Mouse (Mus musculus) liver, embryonic 15.5 days (tissue): ENCODE data around the gene Cgnl1. TPM values are rescaled to one million over a fixed set of nuclear protein-coding genes. Genes with fewer than 3 reads are reported as not detected.

Experiments
- ATAC-seq: fragments of 200-750 bp; cut with Nextera tagmentation; 2 replicates; pipeline ENCODE4 v1.8.0; 2017; ENCODE audit warnings: moderate number of reproducible peaks, mild to moderate bottlenecking, moderate library complexity; ENCODE audit not compliant: insufficient read depth
- H3K27ac ChIP-seq: fragments of 300-500 bp; sonication (generic); replicated peaks from 2 replicates; pipeline ENCODE4 v1.5.1; 2015; ENCODE audit warnings: mild to moderate bottlenecking, inconsistent platforms
- H3K27me3 ChIP-seq: fragments of 300-500 bp; sonication (generic); 2 replicates; pipeline ENCODE4 v1.6.1; 2015; ENCODE audit warnings: mild to moderate bottlenecking, inconsistent platforms
- H3K36me3 ChIP-seq: fragments of 300-500 bp; sonication (generic); replicated peaks from 2 replicates; pipeline ENCODE4 v1.6.1; 2015; ENCODE audit warnings: moderate library complexity, mild to moderate bottlenecking, inconsistent platforms
- H3K4me1 ChIP-seq: fragments of 300-500 bp; sonication (generic); replicated peaks from 2 replicates; pipeline ENCODE4 v1.6.1; 2015; ENCODE audit warnings: inconsistent platforms
- H3K4me2 ChIP-seq: fragments of 300-500 bp; sonication (generic); 2 replicates; pipeline ENCODE4 v1.6.1; 2015; ENCODE audit warnings: moderate library complexity, mild to moderate bottlenecking, inconsistent platforms
- H3K4me3 ChIP-seq: fragments of 300-500 bp; sonication (generic); replicated peaks from 2 replicates; pipeline ENCODE4 v1.5.1; 2015; ENCODE audit warnings: mild to moderate bottlenecking, inconsistent platforms
- H3K9ac ChIP-seq: fragments of 300-500 bp; sonication (generic); 2 replicates; pipeline ENCODE4 v1.6.1; 2015; ENCODE audit warnings: moderate library complexity, mild to moderate bottlenecking, inconsistent platforms
- H3K9me3 ChIP-seq: fragments of 300-500 bp; sonication (generic); replicated peaks from 2 replicates; pipeline ENCODE4 v1.6.1; 2016; ENCODE audit warnings: inconsistent platforms
- WGBS: fragments of 180-500 bp; shearing (Covaris S2); methylation state at CpG from one replicate; pipeline ENCODE4 v1.1.7; 2015; ENCODE audit warnings: mixed read lengths; ENCODE audit not compliant: insufficient replicate concordance; 5-methylcytosine and 5-hydroxymethylcytosine counted together
- polyA plus RNA-seq: library from polyadenylated mRNA; unstranded; fragments of >200 nt; fragmentation: Nextera tagmentation; extraction: Ambion mirVana; gene quantifications from 2 replicates; pipeline ENCODE4 v1.2.1, GENCODE M21; 2015

The Cgnl1 gene
- polyA plus RNA-seq, 1 experiment from 2014 or later = 2.0 TPM

DNA sequence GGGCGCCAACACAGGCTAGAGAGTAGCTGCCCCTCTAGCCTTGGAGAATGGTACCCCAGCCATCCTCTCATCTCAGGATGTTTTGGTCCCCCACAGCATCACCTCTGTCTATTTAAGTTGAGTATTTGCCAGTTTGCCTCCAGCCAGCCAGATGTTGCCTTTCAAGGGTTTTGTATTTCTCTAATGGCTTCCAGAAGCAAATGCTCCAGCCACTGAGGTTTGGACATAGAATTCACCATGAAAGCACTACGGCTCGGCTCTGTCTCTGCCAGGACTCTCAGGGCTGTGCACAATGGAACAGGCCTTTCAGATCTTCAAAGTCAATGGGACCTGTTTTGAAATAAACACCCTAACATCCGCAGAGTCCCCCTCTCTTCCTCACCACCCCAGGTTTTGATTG, 17.9 kb downstream of the Cgnl1 start:
- Histone ChIP-seq H3K4me3 (no peak overlapping the region), H3K4me2 (no peak overlapping the region), H3K27ac (no peak overlapping the region), H3K27me3 (no peaks in the 10 kb centered on the region), H3K36me3 (no peaks in the 10 kb centered on the region), H3K9ac (no peak overlapping the region), H3K4me1 (no peaks in the 10 kb centered on the region; the same call in 1 of the 2 replicates), H3K9me3 (no peaks in the 10 kb centered on the region)
- 56% methylated on average over 4 of the region's 4 CpGs for WGBS
- no peak for ATAC-seq

DNA sequence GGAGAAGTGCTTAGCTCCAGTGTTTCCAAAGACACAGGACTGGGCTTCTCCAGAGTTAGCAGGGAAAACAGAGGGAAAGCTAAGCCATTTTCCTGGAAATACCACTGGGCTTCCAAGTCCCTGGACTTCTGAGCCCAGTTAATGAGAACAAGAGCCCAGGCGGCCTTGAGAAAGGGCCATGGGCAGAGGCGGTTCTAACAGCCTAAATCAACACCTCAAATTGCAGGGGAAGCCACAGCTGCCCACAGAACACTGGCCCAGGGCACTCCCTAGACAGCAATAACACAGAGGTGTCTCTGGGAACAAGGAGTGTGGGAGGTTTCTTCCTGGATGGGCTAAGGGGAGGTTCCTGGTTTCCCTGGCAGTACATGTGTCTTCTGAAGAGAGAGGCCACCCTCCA, 18.3 kb downstream of the Cgnl1 start:
- Histone ChIP-seq H3K27me3 (no peaks in the 10 kb centered on the region), H3K4me3 (no peak overlapping the region), H3K9ac (no peak overlapping the region), H3K4me1 (no peaks in the 10 kb centered on the region; the same call in 1 of the 2 replicates), H3K27ac (no peak overlapping the region), H3K9me3 (no peaks in the 10 kb centered on the region), H3K4me2 (no peak overlapping the region), H3K36me3 (no peaks in the 10 kb centered on the region)
- WGBS = 38% methylated on average over 2 of the region's 2 CpGs
- ATAC-seq = no peak

DNA sequence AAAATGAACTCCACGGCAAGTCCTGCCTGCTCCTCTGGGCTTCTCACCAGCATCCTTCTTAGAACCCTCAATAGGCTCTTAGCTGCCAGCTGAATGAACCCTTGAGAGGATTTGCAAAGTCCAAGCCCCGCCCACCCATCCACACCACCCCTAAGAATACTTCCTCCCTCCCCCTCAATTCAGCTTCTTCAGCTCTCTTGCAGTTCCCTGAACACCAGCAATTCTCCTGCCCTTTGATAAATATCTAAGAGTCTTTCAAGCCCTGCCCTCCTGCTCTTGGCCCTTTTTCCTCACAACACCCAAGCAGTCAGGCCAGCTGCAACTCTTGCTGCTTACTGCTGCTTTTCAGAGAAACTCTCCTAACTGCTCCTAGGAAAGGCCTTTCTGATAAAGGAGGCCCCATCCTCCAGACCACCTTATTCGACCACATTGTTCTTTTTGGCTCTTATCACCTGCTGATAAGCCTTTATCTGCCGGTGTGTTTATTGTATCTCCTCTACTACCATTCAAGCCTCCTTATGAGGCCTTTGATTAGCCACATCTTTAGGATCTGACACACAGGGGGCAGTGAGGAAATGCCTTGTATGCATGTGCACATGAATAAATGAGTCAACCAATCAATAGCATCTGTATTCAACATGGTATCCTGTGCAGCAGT, 21.3 kb downstream of the Cgnl1 start:
- no peak overlapping the region for H3K4me2 ChIP-seq
- H3K9ac ChIP-seq = no peak overlapping the region
- no peaks in the 10 kb centered on the region for H3K36me3 ChIP-seq
- no peak overlapping the region for H3K4me3 ChIP-seq
- no peaks in the 10 kb centered on the region for H3K9me3 ChIP-seq
- ATAC-seq = no peak
- 15% methylated on average over 4 of the region's 4 CpGs for WGBS
- H3K4me1 ChIP-seq = peaks cover 8% of the 10 kb centered on the region; the same call in 1 of the 2 replicates
- H3K27me3 ChIP-seq = no peaks in the 10 kb centered on the region
- no peak overlapping the region for H3K27ac ChIP-seq

DNA sequence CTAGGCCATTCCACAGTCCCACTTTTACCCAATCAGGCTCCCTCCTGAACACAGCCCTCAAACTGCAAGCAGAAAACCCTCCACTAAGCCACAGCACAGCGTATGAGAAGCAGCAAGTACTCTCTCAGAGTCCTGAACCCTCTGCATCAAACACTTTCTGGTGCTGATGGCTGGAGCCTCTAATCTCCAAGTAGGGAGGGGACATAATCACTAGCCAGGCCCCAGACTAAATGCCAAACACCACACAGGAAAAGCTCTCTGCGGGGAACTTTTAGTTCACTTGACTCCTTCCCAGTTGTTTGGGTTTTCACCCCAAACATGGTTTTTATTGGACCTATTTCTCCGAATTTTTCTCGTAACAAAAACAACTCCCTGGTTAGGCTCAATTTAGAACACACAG, 25.0 kb downstream of the Cgnl1 start:
- H3K36me3 ChIP-seq = no peaks in the 10 kb centered on the region
- no peak overlapping the region for H3K27ac ChIP-seq
- H3K27me3 ChIP-seq = no peaks in the 10 kb centered on the region
- no peaks in the 10 kb centered on the region for H3K9me3 ChIP-seq
- H3K9ac ChIP-seq = no peak overlapping the region
- WGBS = 35% methylated on average over 4 of the region's 4 CpGs
- peaks cover 8% of the 10 kb centered on the region; the same call in 1 of the 2 replicates for H3K4me1 ChIP-seq
- ATAC-seq = no peak
- H3K4me3 ChIP-seq = no peak overlapping the region
- no peak overlapping the region for H3K4me2 ChIP-seq

DNA sequence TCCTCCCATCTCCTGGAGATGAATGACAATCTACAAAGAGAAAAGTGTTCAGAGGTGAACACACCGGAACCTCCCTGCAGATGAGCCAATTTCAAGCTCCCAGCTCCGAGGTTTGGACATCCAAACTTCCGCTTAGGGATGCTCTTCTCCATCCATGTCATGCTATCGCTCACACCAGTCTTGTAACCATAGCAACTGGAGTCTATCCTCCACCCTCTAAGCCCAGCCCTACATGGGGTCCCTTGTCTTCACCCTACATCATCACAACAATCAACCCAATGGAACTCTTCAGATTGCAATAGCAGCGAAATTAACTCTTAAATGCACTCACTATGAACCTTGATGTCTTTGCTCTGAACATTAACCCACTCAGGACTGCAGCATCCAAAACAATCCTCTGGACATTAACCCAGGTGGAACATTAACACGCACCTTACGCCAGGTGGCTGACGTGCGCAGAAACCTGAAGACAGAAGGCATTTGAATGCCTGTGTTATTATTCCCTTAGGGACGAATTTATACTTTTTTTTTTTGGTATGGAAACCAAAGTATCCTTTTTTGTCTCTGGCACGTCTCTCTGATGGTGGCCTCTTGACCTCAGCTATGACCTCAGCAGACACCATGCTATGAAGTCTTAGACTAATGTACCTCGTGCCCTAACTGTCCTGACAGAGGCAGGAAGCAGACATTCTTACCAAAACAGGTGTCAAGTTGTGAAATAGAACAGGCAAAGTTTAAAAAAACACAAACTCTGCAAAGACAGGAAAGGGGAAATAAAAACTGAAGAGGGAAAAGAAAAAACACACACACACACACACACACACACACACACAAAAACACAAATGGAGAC, 33.1 kb downstream of the Cgnl1 start:
- ATAC-seq = no peak
- 60% methylated on average over 12 of the region's 12 CpGs for WGBS
- Histone ChIP-seq H3K27me3 (no peaks in the 10 kb centered on the region), H3K9me3 (no peaks in the 10 kb centered on the region), H3K4me2 (no peak overlapping the region), H3K4me3 (no peak overlapping the region), H3K36me3 (no peaks in the 10 kb centered on the region), H3K9ac (no peak overlapping the region), H3K27ac (no peak overlapping the region), H3K4me1 (peaks cover 6% of the 10 kb centered on the region; the same call in 1 of the 2 replicates)

DNA sequence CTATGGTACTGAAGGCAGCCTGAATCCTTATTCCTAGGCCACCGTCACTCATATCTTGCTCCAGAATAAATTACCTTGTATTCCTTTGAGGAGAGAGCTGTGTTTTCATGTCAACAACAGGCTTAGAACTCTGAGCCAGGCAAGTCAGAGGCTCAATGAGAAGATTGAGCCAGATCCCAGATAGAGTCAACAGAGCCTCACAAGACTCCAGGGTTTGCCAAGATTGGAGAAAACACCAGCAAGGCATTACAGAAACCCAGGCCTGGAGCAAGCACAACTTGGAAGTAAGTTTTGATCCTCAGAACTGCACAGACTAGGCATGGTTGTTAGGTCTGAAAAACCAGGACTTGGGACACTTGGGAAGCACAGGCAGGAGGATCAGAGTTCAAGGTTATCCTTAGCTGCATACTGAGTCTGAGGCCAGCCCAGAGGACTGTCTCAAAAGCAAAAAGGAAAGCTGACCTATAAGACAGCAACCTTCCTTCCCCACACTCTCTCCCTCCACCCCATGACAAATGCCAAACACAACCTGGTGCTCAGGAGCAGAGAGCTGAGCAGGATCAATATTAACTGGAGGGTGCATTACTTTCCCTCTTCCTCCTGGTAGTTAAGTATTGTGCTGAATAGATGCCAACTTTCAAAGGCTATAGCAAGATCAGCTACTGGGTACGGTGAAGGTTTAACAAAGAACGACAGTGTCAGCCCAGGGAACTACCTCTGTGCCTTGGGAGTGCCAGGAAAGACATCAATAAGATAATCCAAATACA, 34.0 kb downstream of the Cgnl1 start:
- H3K9ac ChIP-seq = no peak overlapping the region
- no peak overlapping the region for H3K4me3 ChIP-seq
- H3K9me3 ChIP-seq = no peaks in the 10 kb centered on the region
- WGBS = 59% methylated on average over 3 of the region's 3 CpGs
- no peak overlapping the region for H3K27ac ChIP-seq
- no peak for ATAC-seq
- H3K36me3 ChIP-seq = no peaks in the 10 kb centered on the region
- H3K27me3 ChIP-seq = no peaks in the 10 kb centered on the region
- no peak overlapping the region for H3K4me2 ChIP-seq
- H3K4me1 ChIP-seq = peaks cover 6% of the 10 kb centered on the region; the same call in 1 of the 2 replicates

DNA sequence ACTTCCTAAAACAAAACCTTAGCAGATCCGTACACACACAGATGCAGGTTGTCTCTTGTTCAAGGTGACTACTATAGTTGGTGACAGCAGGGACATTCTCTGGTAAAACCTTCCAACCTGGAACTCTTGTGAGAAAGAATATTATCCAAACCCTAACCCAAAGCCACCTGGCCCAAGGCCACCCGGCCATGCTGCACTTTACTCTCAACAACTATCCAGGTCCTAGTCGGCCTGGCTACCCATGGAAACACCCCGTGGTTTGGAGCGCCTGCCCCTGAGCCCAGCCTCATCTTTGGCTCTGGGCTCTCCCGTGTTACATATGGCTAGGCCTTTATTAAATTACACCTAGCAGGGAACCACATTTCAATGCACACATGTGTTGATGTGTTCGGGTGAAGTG, 35.5 kb downstream of the Cgnl1 start:
- no peak overlapping the region for H3K4me3 ChIP-seq
- no peak overlapping the region for H3K9ac ChIP-seq
- no peaks in the 10 kb centered on the region for H3K9me3 ChIP-seq
- ATAC-seq = no peak
- peaks cover 6% of the 10 kb centered on the region; the same call in 1 of the 2 replicates for H3K4me1 ChIP-seq
- no peak overlapping the region for H3K4me2 ChIP-seq
- H3K27ac ChIP-seq = no peak overlapping the region
- H3K36me3 ChIP-seq = no peaks in the 10 kb centered on the region
- no peaks in the 10 kb centered on the region for H3K27me3 ChIP-seq
- 68% methylated on average over 7 of the region's 7 CpGs for WGBS

DNA sequence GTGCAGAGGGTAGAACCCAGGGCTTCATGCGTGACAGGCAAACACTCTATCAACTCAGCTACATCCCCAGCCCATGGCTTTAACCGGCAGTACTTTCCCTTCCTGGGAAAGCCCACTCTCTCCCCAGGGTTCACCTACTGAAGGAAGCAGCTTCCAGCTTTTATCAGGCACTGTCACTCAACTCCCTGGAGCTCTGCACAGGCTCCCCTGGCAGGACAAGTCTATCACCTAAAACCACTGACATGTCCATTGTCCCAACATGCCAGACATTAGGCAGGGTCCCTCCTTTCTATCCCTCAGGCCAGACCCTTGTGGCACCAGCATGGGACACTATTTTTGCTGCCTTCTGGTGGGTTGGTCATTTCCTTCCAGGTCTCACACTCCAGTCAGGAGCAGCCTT, 37.8 kb downstream of the Cgnl1 start:
- H3K4me2 ChIP-seq = no peak overlapping the region

DNA sequence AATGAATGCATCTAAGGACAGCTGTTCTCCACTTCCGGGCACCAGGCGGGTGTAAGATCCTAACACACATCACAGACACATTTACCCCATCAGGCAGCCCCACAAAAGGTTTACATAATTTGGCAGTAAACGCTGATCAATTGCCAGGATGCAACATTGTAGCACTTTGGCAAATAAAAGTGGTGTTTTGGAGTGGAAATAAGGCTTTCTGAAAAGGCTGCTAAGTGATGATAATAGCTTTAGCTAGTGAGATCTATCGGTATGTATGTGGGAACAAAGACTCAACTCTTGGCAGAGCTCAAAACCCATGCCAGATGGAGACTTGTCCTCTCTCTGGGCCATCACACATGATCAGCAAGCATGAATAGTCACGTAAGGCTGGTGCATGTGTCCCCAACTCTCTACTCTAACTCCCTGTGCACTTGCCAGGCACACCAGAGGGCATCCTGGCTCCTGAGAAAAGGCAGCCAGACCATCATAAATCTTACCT, 42.5 kb downstream of the Cgnl1 start:
- no peak for ATAC-seq
- H3K27me3 ChIP-seq = no peaks in the 10 kb centered on the region

More for the DNA sequence above, 37.8 kb downstream of the Cgnl1 start:
- Histone ChIP-seq H3K9me3 (no peaks in the 10 kb centered on the region), H3K4me3 (no peak overlapping the region), H3K27me3 (no peaks in the 10 kb centered on the region), H3K27ac (no peak overlapping the region), H3K4me1 (peaks cover 6% of the 10 kb centered on the region; the same call in 1 of the 2 replicates), H3K9ac (no peak overlapping the region), H3K36me3 (no peaks in the 10 kb centered on the region)
- 48% methylated on average over 2 of the region's 2 CpGs for WGBS
- no peak for ATAC-seq

DNA sequence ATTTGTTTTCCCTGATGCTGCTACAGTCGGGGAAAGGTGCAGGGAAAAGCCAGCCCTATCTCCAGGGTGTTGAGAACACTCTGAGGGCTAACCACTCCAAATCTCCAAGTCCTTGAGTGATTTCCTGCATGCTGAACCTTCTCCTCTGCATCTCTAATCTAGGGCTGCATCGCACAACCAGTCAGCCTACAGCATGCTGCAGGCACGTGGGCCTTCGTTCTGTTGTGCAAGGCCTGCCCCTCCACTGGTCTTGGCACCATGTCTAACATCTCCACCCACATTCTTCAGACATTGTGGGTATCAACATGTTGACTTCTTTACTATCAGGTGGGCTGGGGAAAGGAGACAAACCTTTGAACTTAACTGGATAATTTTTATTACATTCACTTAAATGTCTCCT, 44.2 kb downstream of the Cgnl1 start:
- no peak overlapping the region for H3K4me3 ChIP-seq
- 60% methylated on average over 4 of the region's 4 CpGs for WGBS

More for the DNA sequence above, 42.5 kb downstream of the Cgnl1 start:
- Histone ChIP-seq H3K9ac (no peak overlapping the region), H3K4me2 (no peak overlapping the region), H3K4me1 (no peaks in the 10 kb centered on the region), H3K36me3 (no peaks in the 10 kb centered on the region), H3K4me3 (no peak overlapping the region), H3K9me3 (no peaks in the 10 kb centered on the region), H3K27ac (no peak overlapping the region)
- WGBS = 67% methylated on average over 5 of the region's 5 CpGs

DNA sequence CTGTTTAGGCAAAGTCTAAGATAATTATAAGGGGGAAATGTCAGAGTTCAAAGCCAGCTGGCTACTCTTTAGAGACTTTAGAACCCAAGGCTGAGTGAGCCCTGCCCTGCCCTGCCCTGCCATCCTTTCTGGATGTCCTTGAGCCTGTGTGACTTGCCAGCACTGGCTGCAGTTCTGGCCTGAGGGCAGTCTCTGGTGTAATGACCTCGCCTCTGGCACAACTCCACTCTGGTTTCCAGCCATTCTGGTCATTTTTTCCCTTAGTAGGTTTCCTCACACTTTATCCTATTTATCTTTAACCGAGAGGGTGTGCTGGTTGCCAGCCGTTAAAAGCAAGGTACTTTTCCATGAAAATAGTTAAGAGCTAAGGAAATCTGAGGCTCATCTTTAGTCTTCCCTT, 45.3 kb downstream of the Cgnl1 start:
- H3K4me2 ChIP-seq = no peak overlapping the region
- H3K27ac ChIP-seq = no peak overlapping the region
- H3K36me3 ChIP-seq = no peaks in the 10 kb centered on the region
- H3K4me3 ChIP-seq = no peak overlapping the region
- H3K4me1 ChIP-seq = no peaks in the 10 kb centered on the region
- H3K9me3 ChIP-seq = no peaks in the 10 kb centered on the region
- no peak overlapping the region for H3K9ac ChIP-seq
- WGBS = 74% methylated on average over 3 of the region's 3 CpGs
- no peaks in the 10 kb centered on the region for H3K27me3 ChIP-seq
- no peak for ATAC-seq

More for the DNA sequence above, 44.2 kb downstream of the Cgnl1 start:
- Histone ChIP-seq H3K9me3 (no peaks in the 10 kb centered on the region), H3K36me3 (no peaks in the 10 kb centered on the region), H3K4me2 (no peak overlapping the region), H3K27ac (no peak overlapping the region), H3K9ac (no peak overlapping the region), H3K27me3 (no peaks in the 10 kb centered on the region), H3K4me1 (no peaks in the 10 kb centered on the region)
- ATAC-seq = no peak
